Mouse (Mus musculus) ovary, adult 18-20 months (tissue): ENCODE measurements around the gene Bbc3.
"Not testable (repeated sequence)": the region's sequence is repeated elsewhere in the genome, so short reads cannot be mapped to it uniquely, and the experiment has no call there.

Source experiments
- DNase-seq: peaks from one replicate; pipeline ENCODE4 v3.0.0; 2022; ENCODE audit warnings: low spot score, mixed read lengths

Bbc3 gene

DNA sequence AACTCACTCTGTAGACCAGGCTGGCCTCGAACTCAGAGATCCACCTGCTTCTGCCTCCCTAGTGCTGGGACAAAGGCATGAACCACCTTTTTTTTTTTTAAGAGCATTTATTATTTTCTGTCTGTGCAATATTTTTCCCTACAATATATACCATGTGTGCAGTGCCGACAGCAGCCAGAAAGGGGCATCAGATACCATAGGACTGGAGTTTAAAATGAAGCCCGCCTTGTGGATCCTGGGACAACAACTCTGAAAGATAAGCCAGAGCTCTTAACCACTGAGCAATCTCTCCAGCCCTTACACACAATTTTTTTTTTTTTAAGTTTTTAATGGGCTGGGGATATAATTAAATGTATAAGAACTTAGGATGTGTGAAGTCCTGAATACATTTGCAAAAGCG, 13.8 kb upstream of the Bbc3 start:
- DNase-seq, result no peak

DNA sequence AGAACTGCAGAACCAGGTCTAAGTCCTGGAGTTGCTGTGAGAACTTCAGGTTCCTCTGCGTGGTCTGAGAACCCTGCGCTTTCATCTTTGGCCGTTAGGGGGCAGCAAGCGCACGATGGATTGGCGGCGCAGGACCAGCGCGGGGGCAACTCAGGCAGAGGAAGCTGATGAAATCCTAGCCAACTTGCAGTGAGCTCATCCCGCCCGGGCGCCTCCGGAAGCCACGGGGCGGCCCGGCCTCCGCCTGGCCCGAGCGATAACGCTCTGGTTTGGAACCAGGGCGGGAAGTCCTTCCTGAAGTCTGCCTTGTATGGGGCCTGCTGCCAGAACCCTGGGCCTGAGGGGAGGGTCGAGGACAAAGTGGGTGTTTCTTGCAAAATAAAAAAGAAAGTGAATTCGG, 13.4 kb upstream of the Bbc3 start:
- DNase-seq, result peak; percentile 81

DNA sequence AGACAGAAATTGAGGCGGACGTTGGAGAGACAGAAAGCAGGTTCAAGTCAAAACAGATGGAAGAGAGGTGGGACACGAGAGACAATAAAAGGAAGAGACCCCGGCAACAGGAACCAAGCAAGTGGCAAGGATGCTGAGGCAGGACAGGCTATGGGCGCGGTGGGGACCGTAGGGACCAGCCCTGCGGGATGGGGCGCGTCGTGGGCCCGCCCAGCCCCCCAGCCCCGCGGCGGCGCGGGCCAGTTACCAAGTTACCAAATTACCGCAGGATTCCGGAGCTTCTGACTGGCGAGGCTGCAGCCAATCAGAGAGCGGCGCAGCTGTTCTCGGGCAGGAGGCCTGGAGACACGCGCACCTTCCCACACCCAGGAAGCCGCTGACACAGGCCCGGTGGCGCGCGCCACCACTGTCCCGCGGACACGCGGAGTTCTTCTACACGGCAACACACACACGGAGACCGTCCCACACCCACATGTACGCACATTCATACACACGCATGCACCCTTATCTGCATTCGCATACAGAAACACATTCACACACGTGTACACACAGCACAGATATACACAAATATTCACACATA, 12.8 kb upstream of the Bbc3 start:
- peak; percentile 64 for DNase-seq

DNA sequence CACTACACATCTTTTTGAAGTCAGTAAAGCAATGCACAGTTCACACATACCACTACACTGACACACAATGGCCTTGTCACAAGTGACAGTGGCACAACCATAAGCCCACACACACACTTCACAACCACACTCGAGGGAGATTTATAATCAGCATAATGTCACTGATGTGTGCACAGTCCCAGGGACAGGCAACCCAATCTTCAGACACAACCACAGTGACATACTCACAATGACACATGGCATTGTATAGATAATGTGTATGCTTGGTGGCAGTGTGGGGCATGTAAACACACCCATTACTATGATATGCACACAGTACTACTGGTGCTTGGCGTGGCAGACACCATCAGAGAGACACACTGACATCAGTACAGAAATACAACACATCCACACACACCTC, 12.0 kb upstream of the Bbc3 start:
- no peak for DNase-seq

DNA sequence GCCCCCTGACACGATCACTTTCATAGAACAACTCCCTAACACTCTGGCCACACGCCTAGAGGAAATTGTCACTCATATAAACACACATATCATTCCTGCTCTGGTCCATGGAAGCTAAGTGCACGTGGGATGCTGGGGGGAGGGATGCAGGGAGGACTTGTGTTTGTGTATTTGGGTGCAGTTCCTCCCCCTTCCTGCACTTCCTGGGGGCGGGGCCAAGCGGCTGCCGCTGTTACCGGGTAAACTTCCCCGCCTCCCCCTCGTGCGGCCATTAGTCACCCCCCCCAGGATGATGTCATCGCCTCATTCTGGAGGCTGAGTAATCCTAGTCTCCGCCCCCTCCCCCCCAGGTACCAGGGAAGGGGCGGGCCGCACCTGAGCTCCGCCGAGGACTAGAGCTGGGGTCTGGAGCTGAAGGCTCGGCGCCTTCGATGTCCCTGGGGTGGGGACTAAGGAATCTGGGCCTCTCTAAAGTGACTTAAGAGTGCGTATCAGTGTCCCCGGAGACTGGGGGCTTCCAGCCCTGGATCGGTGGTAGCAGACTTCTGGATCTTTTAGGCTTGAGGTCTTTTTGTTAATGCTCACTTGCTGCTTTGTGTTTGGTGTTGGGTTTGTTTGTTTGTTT, 11.3 kb upstream of the Bbc3 start:
- peak; percentile 67 for DNase-seq

DNA sequence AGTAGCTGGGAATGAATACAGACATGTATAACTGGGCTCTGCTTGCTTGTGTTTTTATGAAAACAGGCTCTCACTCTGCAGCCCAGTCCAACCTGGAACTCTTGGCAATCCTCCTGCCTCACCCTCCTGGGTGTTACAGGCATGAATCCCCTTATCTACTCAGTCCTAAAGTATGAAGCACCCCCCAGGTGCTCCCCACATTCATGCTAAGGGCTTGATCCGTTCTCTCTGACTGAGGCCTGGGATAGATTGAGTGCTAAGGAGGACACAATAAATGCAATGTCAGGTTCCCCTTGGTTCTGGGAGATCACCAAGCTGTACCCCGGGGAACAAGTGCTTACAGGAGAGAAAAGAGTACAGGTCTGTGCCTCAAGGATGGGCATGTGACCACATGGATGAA, 10.6 kb upstream of the Bbc3 start:
- DNase-seq, result no peak

DNA sequence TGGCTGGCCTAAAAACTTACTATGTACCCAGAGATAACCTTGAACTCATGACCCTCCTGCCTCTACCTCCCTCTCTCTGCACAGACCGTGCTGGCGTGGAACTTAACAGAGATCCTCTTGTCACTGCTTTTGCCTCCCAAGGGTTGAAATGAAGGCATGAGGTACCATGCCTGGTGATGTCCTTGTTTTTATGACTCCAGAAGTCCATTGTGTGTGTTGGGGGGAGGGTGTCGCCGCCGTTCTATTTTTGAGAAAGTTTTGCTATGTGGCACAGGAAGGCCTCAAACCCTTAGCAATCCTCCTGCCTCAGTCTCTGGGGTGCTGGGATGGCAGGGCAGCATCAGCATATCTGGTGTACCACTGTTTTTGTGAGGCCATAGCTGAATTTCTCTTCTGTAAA, 9.3 kb upstream of the Bbc3 start:
- DNase-seq, result no peak

DNA sequence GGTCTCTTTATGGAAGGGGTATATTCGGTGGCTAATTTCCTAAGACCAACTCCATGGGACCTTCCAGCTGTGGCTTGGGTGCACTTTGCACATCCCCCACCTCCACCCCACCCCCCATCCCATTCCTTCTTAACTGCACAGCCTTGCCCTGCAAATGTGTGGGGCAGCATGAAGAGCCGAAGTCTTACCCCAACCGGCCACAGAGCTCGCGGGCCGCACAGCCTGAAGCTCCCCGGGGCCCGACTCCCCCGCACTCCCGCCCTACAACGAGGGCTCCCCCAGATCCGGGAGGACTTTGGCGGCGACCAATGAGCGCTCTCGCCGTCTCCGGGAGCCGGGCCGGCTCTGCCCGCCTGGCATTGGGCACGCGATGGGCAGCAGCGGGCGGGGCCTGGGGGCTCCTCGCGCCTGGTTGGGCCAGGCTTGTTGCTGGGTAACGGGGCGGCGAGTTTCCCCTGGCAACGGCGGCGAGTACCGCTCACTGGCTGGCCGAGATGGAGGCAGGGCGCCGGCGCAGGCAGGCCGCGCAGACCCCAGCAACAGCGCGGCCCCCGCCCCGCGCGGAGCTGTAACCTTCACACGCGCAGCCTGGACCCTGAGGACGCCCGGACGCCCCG, 8.7 kb upstream of the Bbc3 start:
- peak; percentile 90 for DNase-seq

DNA sequence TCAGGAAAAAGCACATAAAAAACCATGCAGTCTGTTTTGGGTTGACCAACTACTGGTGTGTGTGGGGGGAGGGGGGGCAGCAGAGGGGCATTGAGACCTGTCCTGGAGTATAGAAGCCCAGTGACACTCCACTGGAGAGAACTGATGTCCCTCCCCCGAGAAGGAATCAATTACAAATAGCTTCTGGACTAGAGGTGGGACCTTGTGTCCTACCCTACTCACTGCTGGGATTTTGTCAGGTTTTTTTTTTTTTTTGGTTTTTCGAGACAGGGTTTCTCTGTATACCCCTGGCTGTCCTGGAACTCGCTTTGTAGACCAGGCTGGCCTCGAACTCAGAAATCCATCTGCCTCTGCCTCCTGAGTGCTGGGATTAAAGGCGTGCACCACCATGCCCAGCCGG, 1.1 kb upstream of the Bbc3 start:
- not testable (repeated sequence) for DNase-seq

DNA sequence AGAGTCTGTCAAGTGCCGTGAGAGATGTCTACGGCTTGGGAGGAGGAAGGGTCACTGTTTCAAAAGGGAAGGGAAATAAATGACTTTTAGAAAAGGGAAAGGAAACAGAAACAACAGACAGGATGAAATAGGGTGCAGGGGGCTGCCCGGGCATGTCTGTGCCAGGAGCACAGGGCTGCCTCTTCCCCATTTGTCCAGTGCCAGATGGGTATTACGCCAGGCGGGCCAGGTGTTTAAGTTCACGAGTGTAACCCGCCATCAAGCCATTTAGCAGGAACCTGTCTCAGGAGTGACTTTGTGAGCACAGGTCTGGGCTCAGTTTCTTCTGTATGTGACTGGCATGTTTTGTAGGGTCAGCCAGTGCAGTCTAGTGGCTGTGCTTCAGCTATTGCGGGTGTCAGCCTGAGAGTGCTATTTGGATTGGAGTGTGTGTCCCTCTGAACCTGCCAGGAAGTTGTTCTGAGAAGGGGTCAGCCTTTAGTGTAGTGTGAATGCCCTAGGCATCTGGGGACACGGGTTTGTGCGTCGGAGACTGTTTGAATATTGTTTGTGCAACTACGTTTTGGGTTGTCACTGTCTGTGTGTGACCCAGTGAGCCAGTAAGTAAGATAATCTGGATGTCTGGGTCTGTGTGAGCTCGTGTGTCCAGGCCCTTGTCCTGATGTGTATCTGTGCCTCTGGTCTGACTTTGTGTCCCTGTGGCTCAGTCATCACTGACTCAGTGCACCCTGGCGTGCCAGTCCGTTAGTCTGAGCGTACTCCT, 543 bp downstream of the Bbc3 start:
- DNase-seq, result no peak

DNA sequence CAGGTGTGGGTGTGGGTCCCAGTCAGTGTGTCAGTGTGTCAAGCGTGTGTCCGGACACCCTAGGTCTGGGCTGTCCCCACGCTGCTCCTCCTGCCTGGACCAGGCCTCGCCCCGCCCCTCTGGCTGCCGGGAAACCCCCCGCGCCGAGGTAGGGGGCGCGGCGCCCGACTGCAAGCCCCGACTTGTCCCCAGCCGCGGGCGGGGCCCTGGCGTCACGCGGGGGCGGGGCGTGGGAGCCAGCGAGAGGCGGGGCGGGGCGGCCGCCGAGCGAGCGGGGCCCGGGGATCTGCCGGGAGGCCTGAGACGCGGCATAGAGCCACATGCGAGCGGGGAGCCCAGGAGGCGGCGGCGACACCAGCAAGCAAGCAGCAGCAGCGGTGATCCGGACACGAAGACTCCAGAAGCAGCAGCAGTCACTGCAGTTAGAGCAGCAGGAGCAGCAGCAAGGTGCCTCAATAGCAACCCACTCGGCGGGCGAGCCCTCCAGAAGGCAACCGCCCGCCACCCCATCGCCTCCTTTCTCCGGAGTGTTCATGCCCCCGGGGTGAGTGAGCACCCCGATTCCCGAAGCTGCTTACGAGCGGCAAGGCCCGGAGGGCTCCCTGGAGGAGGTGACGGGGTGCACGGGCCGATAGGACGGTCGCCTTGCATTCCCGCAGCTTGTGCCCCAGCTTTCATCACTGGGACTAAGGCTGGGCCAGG, 1.3 kb downstream of the Bbc3 start:
- DNase-seq, result peak; percentile 77

DNA sequence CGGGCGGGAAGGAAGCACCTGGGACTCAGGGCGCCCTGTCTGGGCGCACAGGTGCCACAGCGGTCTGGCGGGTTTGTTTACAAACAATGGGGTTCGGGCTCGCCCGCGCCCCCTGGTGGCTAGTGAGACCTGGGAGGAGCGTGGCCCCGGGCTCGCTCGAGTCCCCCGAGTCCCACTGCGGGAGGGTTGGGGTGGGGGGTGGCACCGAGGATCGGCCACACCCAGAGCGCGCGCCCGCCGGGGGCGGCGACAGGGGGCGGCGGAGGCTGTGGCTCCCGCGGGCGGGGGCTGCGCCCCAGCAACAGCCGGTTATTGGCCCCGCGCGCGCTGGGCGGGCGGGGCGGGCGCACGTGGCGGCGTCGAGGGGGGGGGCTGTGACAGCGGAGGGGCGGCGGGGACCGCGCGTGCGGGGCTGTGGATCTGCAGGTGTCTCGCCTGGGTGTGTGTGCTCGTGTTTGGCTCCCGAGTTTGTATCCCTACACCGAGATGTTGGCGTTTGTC, 1.9 kb downstream of the Bbc3 start:
- DNase-seq, result peak; percentile 56

DNA sequence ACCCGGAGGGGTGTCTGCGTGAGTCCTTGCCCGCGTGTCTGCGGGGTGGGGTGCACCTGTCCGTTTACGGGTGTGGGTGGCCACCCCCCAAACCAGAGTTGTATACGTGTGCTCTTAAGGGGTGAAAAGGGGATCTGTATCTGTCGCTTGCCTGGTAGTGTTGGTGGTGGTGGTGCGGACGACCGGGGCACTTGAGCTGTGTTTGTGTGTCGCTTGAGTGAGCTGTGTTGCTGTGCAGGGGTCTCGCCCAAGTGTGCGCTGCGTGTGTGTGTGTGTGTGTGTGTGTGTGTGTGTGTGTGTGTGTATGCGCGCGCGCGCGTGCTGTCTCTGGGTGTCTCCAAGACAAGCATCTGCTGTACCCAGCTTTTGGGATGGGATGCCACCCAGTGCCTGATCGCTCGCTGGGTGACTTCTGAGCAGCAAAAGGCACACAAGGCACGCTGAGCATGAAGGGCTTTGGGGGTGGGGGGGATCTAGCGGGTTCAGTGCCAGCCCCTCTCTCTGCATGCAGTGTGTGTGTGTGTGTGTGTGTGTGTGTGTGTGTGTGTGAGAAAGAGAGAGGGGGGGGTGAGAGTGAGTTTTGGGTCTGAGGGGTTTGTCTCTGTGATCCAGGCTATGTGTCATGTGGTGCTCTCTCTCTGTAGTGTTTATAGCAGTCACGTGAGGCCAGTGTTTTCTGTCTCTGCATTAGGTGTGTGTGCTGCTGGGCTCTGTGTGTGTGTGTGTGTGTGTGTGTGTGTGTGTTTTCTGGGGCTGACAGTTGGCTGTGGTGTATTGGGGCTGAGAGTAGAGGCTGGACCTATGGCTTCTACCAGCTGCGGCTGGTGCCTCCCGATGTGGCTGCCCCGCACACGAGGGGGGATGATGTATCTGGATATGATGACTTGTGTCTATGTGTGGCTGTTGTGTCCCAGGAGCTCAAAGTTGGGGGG, 2.6 kb downstream of the Bbc3 start:
- no peak for DNase-seq

DNA sequence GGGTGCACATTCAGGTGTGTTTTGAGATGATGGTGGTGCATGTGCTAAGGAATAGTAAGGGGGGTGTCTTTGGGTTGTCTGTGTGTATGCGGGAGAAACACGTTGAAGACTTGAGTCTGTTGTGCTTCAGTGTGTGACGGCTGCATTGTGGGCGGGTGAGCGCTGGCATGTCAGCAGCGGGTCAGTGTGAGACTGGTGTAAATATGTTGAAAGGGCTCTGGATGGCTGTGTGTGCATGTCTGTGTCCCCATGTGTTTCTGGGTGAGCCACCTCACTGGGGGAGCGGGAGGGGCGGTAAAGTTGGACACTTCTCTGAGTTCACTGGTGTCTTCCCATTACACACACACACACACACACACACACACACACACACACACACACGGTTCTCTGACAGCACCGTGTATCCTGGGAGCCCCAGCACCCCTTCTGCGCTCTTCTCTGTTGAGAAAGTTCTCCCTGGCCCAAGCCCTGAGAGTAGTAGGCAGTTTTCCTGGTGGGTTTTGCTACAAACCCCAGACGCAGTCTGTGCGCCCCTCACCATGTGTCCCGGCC, 3.3 kb downstream of the Bbc3 start:
- no peak for DNase-seq

DNA sequence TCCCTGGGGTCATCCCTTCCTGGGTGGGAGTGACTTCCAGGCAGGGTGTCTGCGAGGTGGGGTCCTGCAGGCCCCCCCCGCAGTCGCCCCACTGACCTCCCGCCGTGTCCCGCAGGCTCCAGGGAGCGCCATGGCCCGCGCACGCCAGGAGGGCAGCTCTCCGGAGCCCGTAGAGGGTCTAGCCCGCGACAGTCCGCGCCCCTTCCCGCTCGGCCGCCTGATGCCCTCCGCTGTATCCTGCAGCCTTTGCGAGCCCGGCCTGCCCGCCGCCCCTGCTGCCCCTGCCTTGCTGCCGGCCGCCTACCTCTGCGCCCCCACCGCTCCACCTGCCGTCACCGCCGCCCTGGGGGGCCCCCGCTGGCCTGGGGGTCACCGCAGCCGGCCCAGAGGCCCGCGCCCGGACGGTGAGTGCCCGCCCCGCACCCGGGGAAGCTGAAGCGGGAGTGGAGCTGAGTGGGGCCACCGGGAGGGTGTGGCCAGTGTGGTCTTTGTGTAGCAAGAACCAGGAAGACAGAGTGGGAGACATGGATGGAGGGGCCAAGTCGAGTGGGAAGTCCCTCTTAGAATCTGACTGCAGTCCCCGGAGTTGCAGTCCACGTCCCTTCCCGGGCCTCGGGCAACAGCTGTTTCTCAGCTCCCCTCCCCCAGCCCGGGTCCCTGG, 3.9 kb downstream of the Bbc3 start:
- DNase-seq, result no peak

DNA sequence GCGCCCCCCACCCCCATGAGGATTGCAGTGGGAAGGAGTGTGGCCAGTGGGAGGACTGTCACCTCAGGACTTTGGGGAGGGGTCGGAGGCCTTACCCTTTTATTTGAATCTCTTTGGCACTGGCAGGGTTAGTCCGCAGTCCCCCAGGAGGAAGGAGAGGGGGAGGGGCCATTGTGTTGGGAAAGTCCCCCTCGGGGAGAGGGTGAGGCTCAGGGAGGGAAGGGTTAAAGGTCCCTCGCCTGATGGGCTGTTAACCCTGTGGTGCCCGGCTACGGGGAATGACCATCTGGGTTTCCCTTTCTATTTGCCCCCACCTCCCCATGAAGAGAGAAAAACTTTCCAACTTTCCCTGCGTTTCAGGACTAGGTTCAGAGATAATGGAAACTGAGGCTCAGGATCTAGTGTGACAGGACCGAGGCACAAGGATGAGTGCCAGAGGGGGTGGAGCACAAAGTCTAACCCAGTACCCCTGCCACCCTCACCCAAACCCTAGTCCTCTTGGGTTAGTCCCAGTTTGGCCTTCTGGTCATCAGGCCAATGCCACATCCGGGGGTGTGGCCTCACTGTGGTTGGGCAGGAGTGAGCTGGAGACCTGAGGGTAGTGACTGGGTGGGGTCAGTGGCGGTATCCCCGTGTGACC, 4.6 kb downstream of the Bbc3 start:
- peak; percentile 42 for DNase-seq

DNA sequence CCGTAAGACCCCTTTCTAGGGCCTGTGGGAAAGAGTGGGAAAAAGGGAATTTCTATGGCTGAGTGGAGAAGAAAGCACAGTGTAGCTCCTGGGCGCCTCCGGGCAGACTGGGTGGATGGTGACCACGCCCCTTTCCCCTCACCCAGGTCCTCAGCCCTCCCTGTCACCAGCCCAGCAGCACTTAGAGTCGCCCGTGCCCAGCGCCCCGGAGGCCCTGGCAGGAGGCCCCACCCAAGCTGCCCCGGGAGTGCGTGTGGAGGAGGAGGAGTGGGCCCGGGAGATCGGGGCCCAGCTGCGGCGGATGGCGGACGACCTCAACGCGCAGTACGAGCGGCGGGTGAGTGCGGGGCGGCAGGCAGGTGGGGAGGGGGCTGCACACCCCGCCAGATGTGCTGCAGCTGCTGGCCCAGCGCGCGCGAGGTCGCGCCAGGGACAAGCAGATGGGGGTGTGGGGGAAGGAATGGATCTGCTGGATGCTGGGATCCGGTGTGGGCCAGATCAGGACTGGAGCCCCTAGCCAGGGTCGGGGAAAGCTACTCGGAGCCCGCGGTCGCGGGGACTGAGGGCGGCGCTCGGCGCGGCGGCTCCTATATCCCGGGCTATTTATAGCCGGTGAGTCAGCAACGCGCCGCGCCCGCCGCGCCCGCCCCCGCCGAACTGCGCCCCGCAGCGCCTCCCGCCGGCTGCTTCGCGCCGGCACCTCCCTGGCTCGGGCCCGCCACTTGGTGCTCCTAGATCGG, 5.5 kb downstream of the Bbc3 start:
- peak; percentile 60 for DNase-seq

DNA sequence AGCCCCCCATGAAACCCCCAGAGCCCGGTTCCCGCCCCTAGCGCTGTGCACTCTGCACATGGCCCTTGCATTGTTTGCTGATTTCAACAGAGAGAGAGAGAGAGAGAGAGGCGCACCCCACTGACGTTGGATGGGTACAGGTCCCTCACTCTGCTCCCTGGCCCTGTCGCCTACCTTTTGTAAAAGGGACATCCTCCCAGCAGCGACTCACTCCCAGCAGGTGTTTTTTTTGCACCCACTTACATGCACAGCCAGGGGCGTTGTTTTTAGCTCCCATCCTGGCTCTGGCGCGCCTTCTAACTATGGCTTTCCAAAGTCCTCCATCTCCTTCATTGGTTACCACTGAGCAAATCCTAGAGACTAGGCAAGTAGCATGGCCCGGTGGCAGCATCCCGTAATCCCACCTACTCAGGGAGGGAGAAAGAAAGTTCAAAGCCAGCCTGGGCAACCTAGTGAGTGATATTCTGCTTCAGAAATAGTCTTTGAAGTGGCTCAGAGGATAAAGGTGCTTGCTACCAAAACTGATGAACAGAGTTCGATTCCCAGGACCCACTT, 6.1 kb downstream of the Bbc3 start:
- no peak for DNase-seq
